In the genomic region with DNA sequence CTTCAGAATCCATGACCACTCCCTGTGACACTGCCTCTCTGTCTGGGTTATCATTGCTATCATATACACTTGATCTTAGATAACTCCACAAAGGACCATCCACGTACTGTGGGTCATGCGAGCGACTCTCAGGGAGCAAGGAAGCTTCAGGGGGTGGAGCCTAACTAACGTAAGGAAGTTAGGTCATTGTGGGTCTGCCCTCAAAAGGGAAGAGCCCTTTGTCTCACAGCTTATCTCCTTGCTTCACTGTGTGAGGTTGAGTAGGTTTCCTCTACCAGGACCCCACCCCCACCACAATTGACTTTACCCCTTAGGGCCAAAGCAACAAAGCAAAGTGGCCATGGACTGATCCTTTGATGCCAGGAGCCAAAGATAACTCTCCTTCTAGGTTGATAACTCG, we compare ENCODE assay signal across 12 mouse cellular contexts. TPM values are rescaled to one million over a fixed set of nuclear protein-coding genes. Genes with fewer than 3 reads are reported as not detected.
DNase-seq lines count a peak whose midpoint lies in the region; ATAC-seq and TF ChIP-seq lines count a peak whose summit lies in the region.
"Had no signal": no experiment of that assay in that cellular context is flagged by ENCODE, and none has a peak within 500 bp of the region (broad histone marks: within the 10 kb centered on the region; RNA-seq: fewer than 3 reads in every experiment).

No protein-coding gene starts in this region.

- no peaks in the 10 kb centered on the region for H3K9me3 ChIP-seq in heart, embryonic 11.5 days (replicated peaks; ENCODE audit: control insufficient read depth, low read length)
- no peaks in the 10 kb centered on the region for H3K9me3 ChIP-seq in liver, postnatal 0 days (ENCODE audit: low read length)
- H3K9me3 ChIP-seq in forebrain, embryonic 11.5 days (ENCODE audit: control insufficient read depth, low read length) = no peaks in the 10 kb centered on the region
- H3K9me3 ChIP-seq: forebrain, embryonic 12.5 days; midbrain, embryonic 12.5 days had no signal

- H3K4me2 ChIP-seq in heart, embryonic 11.5 days = no peak overlapping the region
- H3K4me2 ChIP-seq in liver, postnatal 0 days (ENCODE audit: low read depth, low read length) = peak overlapping the region; percentile 26; the same call in 1 of the 2 replicates
- H3K4me2 ChIP-seq in forebrain, embryonic 11.5 days (ENCODE audit: low read depth, low read length, severe bottlenecking) = no peak overlapping the region
- H3K4me2 ChIP-seq: forebrain, embryonic 12.5 days; midbrain, embryonic 12.5 days had no signal

- no peak overlapping the region for H3K9ac ChIP-seq in heart, embryonic 11.5 days (ENCODE audit: low read depth, low read length)
- no peak overlapping the region for H3K9ac ChIP-seq in liver, postnatal 0 days (replicated peaks)
- no peak overlapping the region for H3K9ac ChIP-seq in forebrain, embryonic 11.5 days (ENCODE audit: low read length)
- H3K9ac ChIP-seq: forebrain, embryonic 12.5 days; midbrain, embryonic 12.5 days had no signal

- TF ChIP-seq EP300 in liver, postnatal 0 days (IDR thresholded peaks at IDR 0.05; ENCODE audit: low read depth) = no peak

- WGBS in heart, embryonic 11.5 days (ENCODE audit: insufficient replicate concordance) = 21% methylated on average over 5 of the region's 5 CpGs
- WGBS in liver, postnatal 0 days (ENCODE audit: insufficient replicate concordance) = 16% methylated on average over 5 of the region's 5 CpGs
- 55% methylated on average over 5 of the region's 5 CpGs for WGBS in forebrain, embryonic 11.5 days

- no peaks in the 10 kb centered on the region for H3K36me3 ChIP-seq in heart, embryonic 11.5 days (ENCODE audit: control insufficient read depth, insufficient read depth, low read length)
- H3K36me3 ChIP-seq in liver, postnatal 0 days (replicated peaks; ENCODE audit: insufficient read depth, low read length) = no peaks in the 10 kb centered on the region
- no peaks in the 10 kb centered on the region for H3K36me3 ChIP-seq in forebrain, embryonic 11.5 days (ENCODE audit: control insufficient read depth, insufficient read depth, low read length)
- H3K36me3 ChIP-seq: forebrain, embryonic 12.5 days; midbrain, embryonic 12.5 days had no signal

- ATAC-seq in heart, embryonic 11.5 days (replicated peaks; ENCODE audit: insufficient number of reproducible peaks, low FRiP score, low TSS enrichment) = 0 out of 2 replicates have a peak, but pooled peaks have one; percentile 19
- peak; percentile 40 for ATAC-seq in liver, postnatal 0 days
- no peak for ATAC-seq in forebrain, embryonic 11.5 days (replicated peaks; ENCODE audit: low FRiP score)

- peaks cover 19% of the 10 kb centered on the region for H3K4me1 ChIP-seq in heart, embryonic 11.5 days (ENCODE audit: control insufficient read depth, insufficient read depth, low read length)
- H3K4me1 ChIP-seq in brown adipose tissue, adult 24 weeks (ENCODE audit: control insufficient read depth, insufficient read depth, insufficient read length, low read length) = peaks cover 7% of the 10 kb centered on the region
- peaks cover 6% of the 10 kb centered on the region for H3K4me1 ChIP-seq in liver, postnatal 0 days (ENCODE audit: insufficient read depth)
- H3K4me1 ChIP-seq in forebrain, embryonic 11.5 days (replicated peaks; ENCODE audit: control insufficient read depth, insufficient read depth, low read length) = 0 out of 2 replicates have a peak, but pooled peaks cover 2% of the 10 kb centered on the region

- H3K4me3 ChIP-seq in heart, embryonic 11.5 days (ENCODE audit: low read depth, low read length) = no peak overlapping the region
- H3K4me3 ChIP-seq in brown adipose tissue, adult 24 weeks (ENCODE audit: insufficient read depth, low read depth, low read length) = no peak overlapping the region
- no peak overlapping the region for H3K4me3 ChIP-seq in liver, postnatal 0 days (ENCODE audit: low read depth, low read length)
- H3K4me3 ChIP-seq in forebrain, embryonic 11.5 days (ENCODE audit: low read depth, low read length) = no peak overlapping the region
- H3K4me3 ChIP-seq: forebrain, embryonic 12.5 days; midbrain, embryonic 12.5 days had no signal

- TF ChIP-seq CTCF in liver, postnatal 0 days (IDR thresholded peaks at IDR 0.05; ENCODE audit: low read depth) = no peak

- DNase-seq in heart, adult 18-20 months = no peak
- DNase-seq in 416B (ENCODE audit: low read depth) = peak; percentile 96
- DNase-seq in liver, postnatal 0 days = no peak
- DNase-seq in B cell, adult 2 months = no peak
- no peak for DNase-seq in embryo, embryonic 11 days
- DNase-seq in forebrain, embryonic 11.5 days (ENCODE audit: low spot score) = no peak
- DNase-seq: kidney, postnatal 10 days; right cerebral cortex, postnatal 4 days had no signal

- no peak overlapping the region; the same call in 1 of the 2 replicates for H3K27ac ChIP-seq in heart, embryonic 11.5 days (ENCODE audit: low read depth, low read length)
- 0 out of 2 replicates have a peak overlapping the region, but pooled peaks have one; percentile 1 for H3K27ac ChIP-seq in brown adipose tissue, adult 24 weeks (replicated peaks; ENCODE audit: low read depth, low read length)
- H3K27ac ChIP-seq in liver, postnatal 0 days (ENCODE audit: low read depth) = peak overlapping the region; percentile 22; the same call in 1 of the 2 replicates
- H3K27ac ChIP-seq in forebrain, embryonic 11.5 days (ENCODE audit: low read depth, low read length) = no peak overlapping the region
- H3K27ac ChIP-seq: midbrain, embryonic 12.5 days had no signal

- H3K27me3 ChIP-seq in heart, embryonic 11.5 days (ENCODE audit: control insufficient read depth, insufficient read depth, low read length) = no peaks in the 10 kb centered on the region
- no peaks in the 10 kb centered on the region for H3K27me3 ChIP-seq in liver, postnatal 0 days (ENCODE audit: insufficient read depth, low read length)
- H3K27me3 ChIP-seq in forebrain, embryonic 11.5 days (ENCODE audit: control insufficient read depth, insufficient read depth, low read length) = no peaks in the 10 kb centered on the region
- H3K27me3 ChIP-seq: midbrain, embryonic 12.5 days had no signal

RNA-seq across cellular contexts. Expression of a gene that starts 7.7 kb away (rescaled TPM):
- polyA plus RNA-seq in heart, embryonic 11.5 days (2014; fragmentation: Nextera tagmentation; extraction: Ambion mirVana) = 57.5 and 72.0 TPM in 2 replicates
- total RNA-seq in heart, adult 18-20 months (2021) = 10 to 100 TPM; 89.2 to 93.9 TPM
- 80.3 and 82.0 TPM in 2 replicates for polyA plus RNA-seq in brown adipose tissue, adult 24 weeks (2012; ENCODE audit: insufficient read depth, insufficient read length, missing spikeins)
- 25.0 and 28.0 TPM in 2 replicates for polyA plus RNA-seq in liver, postnatal 0 days (2015; fragmentation: Nextera tagmentation; extraction: Ambion mirVana)
- 58.3 and 68.2 TPM in 2 replicates for polyA plus RNA-seq in forebrain, embryonic 11.5 days (2014; fragmentation: Nextera tagmentation; extraction: Ambion mirVana)

Comparison
In these comparisons a context has a peak if more than half of its experiments do, and no peak if none do; other contexts are left out.
1. H3K27ac ChIP-seq: peak in brown adipose tissue, adult 24 weeks (single experiment) and liver, postnatal 0 days (single experiment); none in heart, embryonic 11.5 days (single experiment) and forebrain, embryonic 11.5 days (single experiment).